9 mouse cellular contexts compared by ENCODE assay signal in the genomic region with DNA sequence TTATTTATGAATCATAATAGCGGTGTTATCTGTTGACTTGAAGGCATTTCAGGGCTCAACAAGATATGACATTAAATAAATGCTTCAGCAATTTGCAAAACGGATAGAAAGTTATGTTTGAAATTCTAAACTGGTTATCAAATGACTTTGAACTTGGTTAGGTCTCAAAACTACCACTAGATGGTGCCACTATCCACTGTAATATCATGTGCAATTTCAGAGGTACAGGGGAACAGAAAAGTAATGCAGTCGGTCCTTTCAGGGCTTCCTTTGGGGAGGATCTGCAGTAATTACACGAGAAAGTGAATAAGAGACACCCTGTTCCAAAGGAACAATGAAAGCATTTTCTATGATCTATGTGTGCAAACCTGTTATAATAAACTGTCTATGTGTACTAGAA.
DNase-seq lines count a peak whose midpoint lies in the region; ATAC-seq and TF ChIP-seq lines count a peak whose summit lies in the region.
"Had no signal": no experiment of that assay in that cellular context is flagged by ENCODE, and none has a peak within 500 bp of the region (broad histone marks: within the 10 kb centered on the region; RNA-seq: fewer than 3 reads in every experiment).

No protein-coding gene starts in this region.

- no peak for TF ChIP-seq POLR2A in lung, adult 2 months (IDR thresholded peaks at IDR 0.05; ENCODE audit: borderline replicate concordance, extremely low read depth, low read depth, low read length)

- no peaks in the 10 kb centered on the region for H3K36me3 ChIP-seq in forebrain, postnatal 0 days (ENCODE audit: insufficient read depth)
- no peaks in the 10 kb centered on the region for H3K36me3 ChIP-seq in forebrain, embryonic 15.5 days
- no peaks in the 10 kb centered on the region for H3K36me3 ChIP-seq in lung, postnatal 0 days (ENCODE audit: insufficient read depth, low read length)
- H3K36me3 ChIP-seq: neural tube, embryonic 12.5 days had no signal

- peak; percentile 84 for DNase-seq in forebrain, postnatal 0 days
- no peak for DNase-seq in lung, adult 2 months
- no peak for DNase-seq in lung, postnatal 4 days
- DNase-seq in cerebellum, adult 9-11 months, result peak; percentile 5
- DNase-seq in lung, postnatal 0 days (ENCODE audit: low spot score), result peak; percentile 84
- DNase-seq in testis, postnatal 14 days (ENCODE audit: low spot score), result no peak
- no peak for DNase-seq in urinary bladder, postnatal 36 days (ENCODE audit: low spot score in 2 of 2)

- no peak for ATAC-seq in forebrain, postnatal 0 days
- ATAC-seq in forebrain, embryonic 15.5 days (replicated peaks), result no peak
- ATAC-seq in lung, postnatal 0 days, result peak; percentile 62

- 9% methylated on average over 4 of the region's 4 CpGs for WGBS in forebrain, postnatal 0 days
- WGBS in forebrain, embryonic 15.5 days, result 14% methylated on average over 4 of the region's 4 CpGs
- WGBS in lung, adult 2 months, result 3% methylated on average over 4 of the region's 4 CpGs
- 6% methylated on average over 4 of the region's 4 CpGs for WGBS in lung, postnatal 0 days

- no peak overlapping the region for H3K9ac ChIP-seq in forebrain, postnatal 0 days
- H3K9ac ChIP-seq in forebrain, embryonic 15.5 days (replicated peaks), result no peak overlapping the region
- H3K9ac ChIP-seq in lung, postnatal 0 days (replicated peaks; ENCODE audit: low read depth), result no peak overlapping the region
- H3K9ac ChIP-seq: neural tube, embryonic 12.5 days had no signal

- no peaks in the 10 kb centered on the region for H3K4me1 ChIP-seq in forebrain, postnatal 0 days (ENCODE audit: insufficient read depth)
- H3K4me1 ChIP-seq in forebrain, embryonic 15.5 days, result no peaks in the 10 kb centered on the region
- peaks cover 3% of the 10 kb centered on the region for H3K4me1 ChIP-seq in lung, adult 2 months (ENCODE audit: control insufficient read depth, insufficient read depth, low read length)
- H3K4me1 ChIP-seq in lung, postnatal 0 days (ENCODE audit: insufficient read depth, low read depth, low read length), result no peaks in the 10 kb centered on the region
- H3K4me1 ChIP-seq: neural tube, embryonic 12.5 days had no signal

- H3K4me3 ChIP-seq in forebrain, postnatal 0 days (ENCODE audit: low read depth, low read length), result no peak overlapping the region
- no peak overlapping the region for H3K4me3 ChIP-seq in forebrain, embryonic 15.5 days
- H3K4me3 ChIP-seq in lung, adult 2 months (replicated peaks; ENCODE audit: extremely low read depth, low read depth, low read length), result no peak overlapping the region
- no peak overlapping the region for H3K4me3 ChIP-seq in lung, postnatal 0 days (ENCODE audit: low read depth, low read length)
- H3K4me3 ChIP-seq: neural tube, embryonic 12.5 days had no signal

- H3K4me2 ChIP-seq in forebrain, postnatal 0 days (ENCODE audit: low read depth), result no peak overlapping the region
- no peak overlapping the region for H3K4me2 ChIP-seq in forebrain, embryonic 15.5 days (replicated peaks)
- no peak overlapping the region for H3K4me2 ChIP-seq in lung, postnatal 0 days (replicated peaks; ENCODE audit: low read depth, low read length)
- H3K4me2 ChIP-seq: neural tube, embryonic 12.5 days had no signal

- TF ChIP-seq CTCF in forebrain, postnatal 0 days (IDR thresholded peaks at IDR 0.05; ENCODE audit: low read depth), result peak; percentile 85
- peak; percentile 14; the same call in 1 of the 2 replicates for TF ChIP-seq CTCF in lung, adult 2 months (IDR thresholded peaks at IDR 0.05; ENCODE audit: insufficient read depth, low read length)
- peak; percentile 87 for TF ChIP-seq CTCF in lung, postnatal 0 days (IDR thresholded peaks at IDR 0.05)

- TF ChIP-seq EP300 in lung, postnatal 0 days (IDR thresholded peaks at IDR 0.05), result 0 out of 2 replicates have a peak, but pooled peaks have one; percentile 39

- H3K27ac ChIP-seq in forebrain, postnatal 0 days (ENCODE audit: low read depth, low read length), result no peak overlapping the region
- H3K27ac ChIP-seq in forebrain, embryonic 15.5 days (replicated peaks), result no peak overlapping the region
- H3K27ac ChIP-seq in lung, postnatal 0 days (ENCODE audit: low read length), result no peak overlapping the region
- H3K27ac ChIP-seq: neural tube, embryonic 12.5 days had no signal

- no peaks in the 10 kb centered on the region for H3K27me3 ChIP-seq in forebrain, postnatal 0 days (ENCODE audit: insufficient read depth, low read length)
- H3K27me3 ChIP-seq in forebrain, embryonic 15.5 days, result no peaks in the 10 kb centered on the region
- H3K27me3 ChIP-seq in lung, postnatal 0 days (replicated peaks; ENCODE audit: insufficient read depth, low read length), result no peaks in the 10 kb centered on the region
- H3K27me3 ChIP-seq: neural tube, embryonic 12.5 days had no signal

- H3K9me3 ChIP-seq in forebrain, postnatal 0 days (ENCODE audit: low read length), result no peaks in the 10 kb centered on the region
- no peaks in the 10 kb centered on the region for H3K9me3 ChIP-seq in forebrain, embryonic 15.5 days
- no peaks in the 10 kb centered on the region for H3K9me3 ChIP-seq in lung, postnatal 0 days (ENCODE audit: low read length)
- H3K9me3 ChIP-seq: neural tube, embryonic 12.5 days had no signal

Comparison
In these comparisons a context has a peak if more than half of its experiments do, and no peak if none do; other contexts are left out.
1. DNase-seq: peak in forebrain, postnatal 0 days (single experiment), cerebellum, adult 9-11 months (single experiment) and lung, postnatal 0 days (single experiment); none in lung, adult 2 months (single experiment), lung, postnatal 4 days (0 of 2), testis, postnatal 14 days (single experiment) and urinary bladder, postnatal 36 days (0 of 2).
2. CTCF ChIP-seq: peak in every context shown above with its lines; median percentile 87 in lung, postnatal 0 days; 85 in forebrain, postnatal 0 days; 14 in lung, adult 2 months.